Mouse (Mus musculus) stomach, postnatal 0 days (tissue): ENCODE measurements around the gene Rrnad1.

Experiments used
- CTCF ChIP-seq: IDR thresholded peaks from 2 replicates; pipeline ENCODE4 v1.5.1; 2016; ENCODE audit warnings: antibody characterized with exemption, low read depth, mild to moderate bottlenecking, moderate library complexity
- EP300 ChIP-seq: optimal IDR thresholded peaks from 2 replicates; pipeline ENCODE3; 2016; ENCODE audit warnings: antibody characterized with exemption

GRCm38 (mm10) chr3:87947056-87947810 is 16.7 kb upstream of the Rrnad1 start:
- TF ChIP-seq CTCF, result no peak
- TF ChIP-seq EP300, result no peak
